8 mouse cellular contexts compared by ENCODE assay signal in genomic region chr14:32165278-32166061, GRCm38 (mm10). TPM values are rescaled to one million over a fixed set of nuclear protein-coding genes. Genes with fewer than 3 reads are reported as not detected.
DNase-seq lines count a peak whose midpoint lies in the region; ATAC-seq lines count a peak whose summit lies in the region.

No protein-coding gene starts in this region.

- H3K27me3 ChIP-seq in hindbrain, embryonic 16.5 days (replicated peaks; ENCODE audit: control insufficient read depth, insufficient read depth, low read length): no peaks in the 10 kb centered on the region

- DNase-seq in WW6 (ENCODE audit: low read depth, low spot score): peak; percentile 85
- DNase-seq in cerebellum, postnatal 36 days: peak; percentile 88 to 91
- peak; percentile 60 for DNase-seq in gastrocnemius, adult 18-20 months (ENCODE audit: low spot score)
- DNase-seq in left cerebral cortex, adult 8-10 months (ENCODE audit: low spot score in 2 of 2): peak; percentile 20 to 29
- peak; percentile 46 to 61 for DNase-seq in right cerebral cortex, postnatal 10 days (ENCODE audit: low spot score in 2 of 2)
- DNase-seq in urinary bladder, postnatal 36 days (ENCODE audit: low spot score in 2 of 2): peak; percentile 80 to 86

- peak overlapping the region; percentile 96 for H3K4me2 ChIP-seq in hindbrain, embryonic 16.5 days (ENCODE audit: low read length)

- H3K36me3 ChIP-seq in hindbrain, embryonic 16.5 days (ENCODE audit: control insufficient read depth, insufficient read depth, low read length): no peaks in the 10 kb centered on the region

- peak overlapping the region; percentile 52 for H3K4me3 ChIP-seq in hindbrain, embryonic 16.5 days (ENCODE audit: low read length)

- peaks cover 24% of the 10 kb centered on the region for H3K4me1 ChIP-seq in hindbrain, embryonic 16.5 days (ENCODE audit: control insufficient read depth, insufficient read depth, low read depth, low read length)

- H3K9ac ChIP-seq in hindbrain, embryonic 16.5 days (ENCODE audit: low read depth, low read length): peak overlapping the region; percentile 67

- ATAC-seq in hindbrain, embryonic 16.5 days: peak; percentile 77
- peak; percentile 67 for ATAC-seq in megakaryocyte progenitor cell, adult 5-6 weeks (replicated peaks; ENCODE audit: poor library complexity)

- H3K9me3 ChIP-seq in hindbrain, embryonic 16.5 days (ENCODE audit: control insufficient read depth, low read length): no peaks in the 10 kb centered on the region

- WGBS in hindbrain, embryonic 16.5 days: 1% methylated on average over 42 of the region's 42 CpGs

- H3K27ac ChIP-seq in hindbrain, embryonic 16.5 days (ENCODE audit: low read depth, low read length): peak overlapping the region; percentile 45; the same call in 1 of the 2 replicates

RNA-seq across cellular contexts. Expression of gene Ncoa4, which starts 5.8 kb away (rescaled TPM):
- total RNA-seq in gastrocnemius, adult 18-20 months (2021): 10 to 100 TPM; 65.2 to 76.7 TPM
- 104 and 116 TPM in 2 replicates for polyA plus RNA-seq in hindbrain, embryonic 16.5 days (2015; fragmentation: Nextera tagmentation; extraction: Ambion mirVana)
- total RNA-seq in left cerebral cortex, adult 8-10 months (2022): 100 to 1,000 TPM in 1 of 4 experiments, 10 to 100 TPM in 3; 93.6 to 102 (median 95.5) TPM
- 245 and 252 TPM in 2 replicates for total RNA-seq in megakaryocyte progenitor cell, adult 5-6 weeks (2015)
- total RNA-seq in megakaryocyte progenitor cell, adult 5-6 weeks (2017): 194 and 212 TPM in 2 replicates

RNA-seq across cellular contexts. Expression of gene Msmb, which starts 23.6 kb away (rescaled TPM):
- total RNA-seq in gastrocnemius, adult 18-20 months (2021): not detected
- polyA plus RNA-seq in hindbrain, embryonic 16.5 days (2015; fragmentation: Nextera tagmentation; extraction: Ambion mirVana): not detected in 2 replicates
- not detected for total RNA-seq in left cerebral cortex, adult 8-10 months (2022)
- total RNA-seq in megakaryocyte progenitor cell, adult 5-6 weeks (2015): not detected in 2 replicates
- not detected in 2 replicates for total RNA-seq in megakaryocyte progenitor cell, adult 5-6 weeks (2017)

RNA-seq across cellular contexts. Expression of gene Timm23, which starts 36.2 kb away (rescaled TPM):
- 100 to 1,000 TPM; 229 TPM for total RNA-seq in gastrocnemius, adult 18-20 months (2021)
- 221 and 231 TPM in 2 replicates for polyA plus RNA-seq in hindbrain, embryonic 16.5 days (2015; fragmentation: Nextera tagmentation; extraction: Ambion mirVana)
- 10 to 100 TPM; 56.9 to 83.5 (median 63.1) TPM for total RNA-seq in left cerebral cortex, adult 8-10 months (2022)
- total RNA-seq in megakaryocyte progenitor cell, adult 5-6 weeks (2015): 237 and 249 TPM in 2 replicates
- 159 and 183 TPM in 2 replicates for total RNA-seq in megakaryocyte progenitor cell, adult 5-6 weeks (2017)

RNA-seq across cellular contexts. Expression of gene Parg, which starts 36.3 kb away (rescaled TPM):
- 10 to 100 TPM; 25.3 to 28.9 TPM for total RNA-seq in gastrocnemius, adult 18-20 months (2021)
- polyA plus RNA-seq in hindbrain, embryonic 16.5 days (2015; fragmentation: Nextera tagmentation; extraction: Ambion mirVana): 26.8 and 30.0 TPM in 2 replicates
- total RNA-seq in left cerebral cortex, adult 8-10 months (2022): 10 to 100 TPM; 37.3 to 42.6 (median 38.8) TPM
- 44.1 and 48.1 TPM in 2 replicates for total RNA-seq in megakaryocyte progenitor cell, adult 5-6 weeks (2015)
- total RNA-seq in megakaryocyte progenitor cell, adult 5-6 weeks (2017): 102 and 143 TPM in 2 replicates

Comparison
In these comparisons a context has a peak if more than half of its experiments do, and no peak if none do; other contexts are left out.
1. Peak in every context shown above with its lines: DNase-seq, ATAC-seq, H3K4me3 ChIP-seq and H3K27ac ChIP-seq.
2. DNase-seq: peak in every context shown above with its lines; median percentile 90 in cerebellum, postnatal 36 days; 85 in WW6; 83 in urinary bladder, postnatal 36 days; 60 in gastrocnemius, adult 18-20 months; 54 in right cerebral cortex, postnatal 10 days; 24 in left cerebral cortex, adult 8-10 months.